Mouse (Mus musculus): ENCODE measurements around the gene Lgals3bp. TPM values are rescaled to one million over a fixed set of nuclear protein-coding genes. Genes with fewer than 3 reads are reported as not detected.

Lgals3bp gene
- polyA plus RNA-seq, 1 experiment, result 52.7 TPM

GRCm38 (mm10) chr11:118416046-118416445 lies 14.2 kb upstream of the Lgals3bp start:
- Histone ChIP-seq H3K4me3 (replicated peaks; ENCODE audit: control insufficient read depth, low read depth, low read length) (no peak overlapping the region), H3K4me1 (ENCODE audit: control insufficient read depth, insufficient read depth, low read length) (peaks cover 6% of the 10 kb centered on the region), H3K27ac (ENCODE audit: control insufficient read depth, insufficient read depth, low read depth, low read length, poor library complexity) (no peak overlapping the region)
- TF ChIP-seq CTCF (IDR thresholded peaks at IDR 0.05; ENCODE audit: control insufficient read depth, insufficient read depth, low read length), result no peak
- no peak for TF ChIP-seq POLR2A (IDR thresholded peaks at IDR 0.05; ENCODE audit: borderline replicate concordance, control insufficient read depth, low read depth, low read length)
- 86% methylated on average over 7 of the region's 7 CpGs for WGBS

GRCm38 (mm10) chr11:118415630-118416029 lies 13.7 kb upstream of the Lgals3bp start:
- Histone ChIP-seq H3K4me3 (replicated peaks; ENCODE audit: control insufficient read depth, low read depth, low read length) (no peak overlapping the region), H3K4me1 (ENCODE audit: control insufficient read depth, insufficient read depth, low read length) (peaks cover 6% of the 10 kb centered on the region), H3K27ac (ENCODE audit: control insufficient read depth, insufficient read depth, low read depth, low read length, poor library complexity) (no peak overlapping the region)
- TF ChIP-seq CTCF (IDR thresholded peaks at IDR 0.05; ENCODE audit: control insufficient read depth, insufficient read depth, low read length) (no peak), POLR2A (IDR thresholded peaks at IDR 0.05; ENCODE audit: borderline replicate concordance, control insufficient read depth, low read depth, low read length) (no peak)
- WGBS, result 77% methylated on average over 6 of the region's 6 CpGs

GRCm38 (mm10) chr11:118414270-118414669 lies 12.4 kb upstream of the Lgals3bp start:
- 88% methylated on average over 5 of the region's 5 CpGs for WGBS
- TF ChIP-seq POLR2A (IDR thresholded peaks at IDR 0.05; ENCODE audit: borderline replicate concordance, control insufficient read depth, low read depth, low read length) (no peak), CTCF (IDR thresholded peaks at IDR 0.05; ENCODE audit: control insufficient read depth, insufficient read depth, low read length) (no peak)
- Histone ChIP-seq H3K27ac (ENCODE audit: control insufficient read depth, insufficient read depth, low read depth, low read length, poor library complexity) (no peak overlapping the region), H3K4me3 (replicated peaks; ENCODE audit: control insufficient read depth, low read depth, low read length) (no peak overlapping the region), H3K4me1 (ENCODE audit: control insufficient read depth, insufficient read depth, low read length) (peaks cover 6% of the 10 kb centered on the region)

- 54% methylated on average over 4 of the region's 4 CpGs for WGBS
- Histone ChIP-seq H3K4me1 (ENCODE audit: control insufficient read depth, insufficient read depth, low read length) (peaks cover 4% of the 10 kb centered on the region), H3K27ac (ENCODE audit: control insufficient read depth, insufficient read depth, low read depth, low read length, poor library complexity) (no peak overlapping the region), H3K4me3 (replicated peaks; ENCODE audit: control insufficient read depth, low read depth, low read length) (no peak overlapping the region)
- TF ChIP-seq CTCF (IDR thresholded peaks at IDR 0.05; ENCODE audit: control insufficient read depth, insufficient read depth, low read length) (no peak), POLR2A (IDR thresholded peaks at IDR 0.05; ENCODE audit: borderline replicate concordance, control insufficient read depth, low read depth, low read length) (no peak)
These were observed 11.2 kb upstream of the Lgals3bp start for GRCm38 (mm10) chr11:118413055-118413454.

- H3K27ac ChIP-seq (ENCODE audit: control insufficient read depth, insufficient read depth, low read depth, low read length, poor library complexity), result no peak overlapping the region
- TF ChIP-seq CTCF (IDR thresholded peaks at IDR 0.05; ENCODE audit: control insufficient read depth, insufficient read depth, low read length) (no peak), POLR2A (IDR thresholded peaks at IDR 0.05; ENCODE audit: borderline replicate concordance, control insufficient read depth, low read depth, low read length) (no peak)
- WGBS, result 75% methylated on average over 2 of the region's 2 CpGs
- no peak overlapping the region for H3K4me3 ChIP-seq (replicated peaks; ENCODE audit: control insufficient read depth, low read depth, low read length)
- peaks cover 3% of the 10 kb centered on the region for H3K4me1 ChIP-seq (ENCODE audit: control insufficient read depth, insufficient read depth, low read length)
These were observed 10.7 kb upstream of the Lgals3bp start for GRCm38 (mm10) chr11:118412601-118413000.

GRCm38 (mm10) chr11:118411271-118411670 lies 9.4 kb upstream of the Lgals3bp start:
- no peaks in the 10 kb centered on the region for H3K4me1 ChIP-seq (ENCODE audit: control insufficient read depth, insufficient read depth, low read length)
- WGBS, result 93% methylated on average over 8 of the region's 8 CpGs
- H3K4me3 ChIP-seq (replicated peaks; ENCODE audit: control insufficient read depth, low read depth, low read length), result no peak overlapping the region
- TF ChIP-seq POLR2A (IDR thresholded peaks at IDR 0.05; ENCODE audit: borderline replicate concordance, control insufficient read depth, low read depth, low read length), result no peak
- no peak for TF ChIP-seq CTCF (IDR thresholded peaks at IDR 0.05; ENCODE audit: control insufficient read depth, insufficient read depth, low read length)
- no peak overlapping the region for H3K27ac ChIP-seq (ENCODE audit: control insufficient read depth, insufficient read depth, low read depth, low read length, poor library complexity)

GRCm38 (mm10) chr11:118410479-118410878 lies 8.6 kb upstream of the Lgals3bp start:
- 86% methylated on average over 10 of the region's 10 CpGs for WGBS
- no peak overlapping the region for H3K4me3 ChIP-seq (replicated peaks; ENCODE audit: control insufficient read depth, low read depth, low read length)
- H3K27ac ChIP-seq (ENCODE audit: control insufficient read depth, insufficient read depth, low read depth, low read length, poor library complexity), result no peak overlapping the region
- H3K4me1 ChIP-seq (ENCODE audit: control insufficient read depth, insufficient read depth, low read length), result no peaks in the 10 kb centered on the region
- TF ChIP-seq POLR2A (IDR thresholded peaks at IDR 0.05; ENCODE audit: borderline replicate concordance, control insufficient read depth, low read depth, low read length) (no peak), CTCF (IDR thresholded peaks at IDR 0.05; ENCODE audit: control insufficient read depth, insufficient read depth, low read length) (no peak)

GRCm38 (mm10) chr11:118410073-118410444 lies 8.2 kb upstream of the Lgals3bp start:
- TF ChIP-seq POLR2A (IDR thresholded peaks at IDR 0.05; ENCODE audit: borderline replicate concordance, control insufficient read depth, low read depth, low read length), result no peak
- TF ChIP-seq CTCF (IDR thresholded peaks at IDR 0.05; ENCODE audit: control insufficient read depth, insufficient read depth, low read length), result no peak
- H3K4me1 ChIP-seq (ENCODE audit: control insufficient read depth, insufficient read depth, low read length), result no peaks in the 10 kb centered on the region
- WGBS, result 79% methylated on average over 1 of the region's 1 CpGs
- no peak overlapping the region for H3K4me3 ChIP-seq (replicated peaks; ENCODE audit: control insufficient read depth, low read depth, low read length)
- H3K27ac ChIP-seq (ENCODE audit: control insufficient read depth, insufficient read depth, low read depth, low read length, poor library complexity), result no peak overlapping the region

Data from bone marrow, adult 2 months (tissue).